Mouse (Mus musculus) forebrain, postnatal 0 days (tissue): ENCODE measurements around the gene Lgi1. TPM values are rescaled to one million over a fixed set of nuclear protein-coding genes. Genes with fewer than 3 reads are reported as not detected.

Source experiments
- ATAC-seq: fragments of 200-750 bp; cut with Nextera tagmentation; 2 replicates; pipeline ENCODE4 v1.8.0; 2017; ENCODE audit warnings: mild to moderate bottlenecking, moderate library complexity
- DNase-seq: peaks from one replicate; pipeline ENCODE4 v3.0.0-alpha.2; 2015
- H3K27ac ChIP-seq: fragments of 300-500 bp; sonication (generic); 2 replicates; pipeline ENCODE4 v1.5.1; 2014; ENCODE audit warnings: low read depth, mild to moderate bottlenecking, antibody characterized with exemption, low read length, moderate library complexity, mixed read lengths
- H3K27me3 ChIP-seq: fragments of 300-500 bp; sonication (generic); 2 replicates; pipeline ENCODE4 v1.6.1; 2014; ENCODE audit warnings: mild to moderate bottlenecking, low read length, mixed read lengths; ENCODE audit not compliant: insufficient read depth
- H3K36me3 ChIP-seq: fragments of 300-500 bp; sonication (generic); 2 replicates; pipeline ENCODE4 v1.6.1; 2014; ENCODE audit warnings: mild to moderate bottlenecking, moderate library complexity; ENCODE audit not compliant: insufficient read depth
- H3K4me1 ChIP-seq: fragments of 300-500 bp; sonication (generic); 2 replicates; pipeline ENCODE4 v1.6.1; 2014; ENCODE audit warnings: antibody characterized with exemption; ENCODE audit not compliant: insufficient read depth
- H3K4me2 ChIP-seq: fragments of 300-500 bp; sonication (generic); 2 replicates; pipeline ENCODE4 v1.6.1; 2014; ENCODE audit warnings: low read depth, mild to moderate bottlenecking, moderate library complexity
- H3K4me3 ChIP-seq: fragments of 300-500 bp; sonication (generic); 2 replicates; pipeline ENCODE4 v1.5.1; 2014; ENCODE audit warnings: low read depth, low read length, mixed read lengths
- H3K9ac ChIP-seq: fragments of 300-500 bp; sonication (generic); 2 replicates; pipeline ENCODE4 v1.6.1; 2014; ENCODE audit warnings: mild to moderate bottlenecking
- H3K9me3 ChIP-seq: fragments of 300-500 bp; sonication (generic); 2 replicates; pipeline ENCODE4 v1.6.1; 2016; ENCODE audit warnings: low read length
- CTCF ChIP-seq: sonication (generic); IDR thresholded peaks from 2 replicates; pipeline ENCODE4 v1.5.1; 2016; ENCODE audit warnings: antibody characterized with exemption, control low read depth, low read depth
- WGBS: fragments of 180-500 bp; shearing (Covaris S2); extraction: QIAGEN DNeasy Blood & Tissue Kit; methylation state at CpG from one replicate; pipeline ENCODE4 v1.1.7; 2014; 5-methylcytosine and 5-hydroxymethylcytosine counted together
- polyA plus RNA-seq: library from polyadenylated mRNA; unstranded; fragments of >200 nt; fragmentation: Nextera tagmentation; extraction: Ambion mirVana; gene quantifications from 2 replicates; pipeline ENCODE4 v1.2.1, GENCODE M21; 2015
- total RNA-seq: library from RNA; depleted of rRNA; stranded (reverse); fragments of >200 nt; gene quantifications from 2 replicates; pipeline ENCODE4 v1.2.3, GENCODE M21; 2014; rRNA removed

Gene Lgi1
- total and polyA plus RNA-seq, 2 experiments from 2014 or later: 20.3 to 25.7 TPM

GRCm38 (mm10) chr19:38351728-38352127, 87.4 kb downstream of the Lgi1 start:
- Histone ChIP-seq H3K27me3 (no peaks in the 10 kb centered on the region), H3K27ac (no peak overlapping the region), H3K9me3 (no peaks in the 10 kb centered on the region), H3K4me1 (no peaks in the 10 kb centered on the region), H3K4me3 (no peak overlapping the region), H3K4me2 (no peak overlapping the region), H3K9ac (no peak overlapping the region), H3K36me3 (no peaks in the 10 kb centered on the region)
- 90% methylated on average over 3 of the region's 3 CpGs for WGBS
- no peak for DNase-seq
- no peak for ATAC-seq
- TF ChIP-seq CTCF: no peak

GRCm38 (mm10) chr19:38352495-38353130, 88.3 kb downstream of the Lgi1 start:
- Histone ChIP-seq H3K27ac (no peak overlapping the region), H3K9me3 (no peaks in the 10 kb centered on the region), H3K9ac (no peak overlapping the region), H3K27me3 (no peaks in the 10 kb centered on the region), H3K4me3 (no peak overlapping the region), H3K36me3 (no peaks in the 10 kb centered on the region), H3K4me1 (no peaks in the 10 kb centered on the region), H3K4me2 (no peak overlapping the region)
- WGBS: 42% methylated on average over 6 of the region's 6 CpGs
- ATAC-seq: peak; percentile 74
- peak; percentile 86 for TF ChIP-seq CTCF
- DNase-seq: peak; percentile 88

GRCm38 (mm10) chr19:38354279-38354678, 89.9 kb downstream of the Lgi1 start:
- ATAC-seq (no peak), DNase-seq (no peak)
- Histone ChIP-seq H3K9ac (no peak overlapping the region), H3K27me3 (no peaks in the 10 kb centered on the region), H3K4me2 (no peak overlapping the region), H3K4me3 (no peak overlapping the region), H3K36me3 (no peaks in the 10 kb centered on the region), H3K27ac (no peak overlapping the region), H3K4me1 (no peaks in the 10 kb centered on the region), H3K9me3 (no peaks in the 10 kb centered on the region)
- WGBS: 72% methylated on average over 1 of the region's 1 CpGs
- no peak for TF ChIP-seq CTCF

- TF ChIP-seq CTCF: no peak; the same call in 1 of the 2 replicates
Observed at GRCm38 (mm10) chr19:38354819-38355360, 90.6 kb downstream of the Lgi1 start.

GRCm38 (mm10) chr19:38356211-38356828, 92.0 kb downstream of the Lgi1 start:
- H3K4me2 ChIP-seq: no peak overlapping the region
- H3K9ac ChIP-seq: no peak overlapping the region
- no peak overlapping the region for H3K27ac ChIP-seq
- H3K4me1 ChIP-seq: no peaks in the 10 kb centered on the region
- no peak overlapping the region for H3K4me3 ChIP-seq
- TF ChIP-seq CTCF: no peak
- ATAC-seq: no peak
- no peak for DNase-seq
- H3K36me3 ChIP-seq: no peaks in the 10 kb centered on the region
- 62% methylated on average over 8 of the region's 8 CpGs for WGBS
- H3K27me3 ChIP-seq: no peaks in the 10 kb centered on the region
- no peaks in the 10 kb centered on the region for H3K9me3 ChIP-seq

More at GRCm38 (mm10) chr19:38354819-38355360, 90.6 kb downstream of the Lgi1 start:
- DNase-seq (no peak), ATAC-seq (no peak)
- H3K27me3 ChIP-seq: no peaks in the 10 kb centered on the region
- H3K4me1 ChIP-seq: no peaks in the 10 kb centered on the region
- H3K4me3 ChIP-seq: no peak overlapping the region
- no peak overlapping the region for H3K9ac ChIP-seq
- 74% methylated on average over 10 of the region's 10 CpGs for WGBS
- H3K9me3 ChIP-seq: no peaks in the 10 kb centered on the region
- H3K4me2 ChIP-seq: no peak overlapping the region
- no peaks in the 10 kb centered on the region for H3K36me3 ChIP-seq
- no peak overlapping the region for H3K27ac ChIP-seq

GRCm38 (mm10) chr19:38357956-38358623, 93.8 kb downstream of the Lgi1 start:
- TF ChIP-seq CTCF: no peak
- no peaks in the 10 kb centered on the region for H3K27me3 ChIP-seq
- H3K27ac ChIP-seq: no peak overlapping the region
- no peaks in the 10 kb centered on the region for H3K4me1 ChIP-seq
- no peaks in the 10 kb centered on the region for H3K9me3 ChIP-seq
- no peak overlapping the region for H3K4me2 ChIP-seq
- DNase-seq (no peak), ATAC-seq (no peak)
- no peak overlapping the region for H3K9ac ChIP-seq
- no peak overlapping the region for H3K4me3 ChIP-seq
- no peaks in the 10 kb centered on the region for H3K36me3 ChIP-seq
- 79% methylated on average over 9 of the region's 9 CpGs for WGBS

GRCm38 (mm10) chr19:38359287-38359686, 95.0 kb downstream of the Lgi1 start:
- ATAC-seq (no peak), DNase-seq (no peak)
- 72% methylated on average over 1 of the region's 1 CpGs for WGBS
- no peak overlapping the region for H3K27ac ChIP-seq
- H3K27me3 ChIP-seq: no peaks in the 10 kb centered on the region
- no peaks in the 10 kb centered on the region for H3K36me3 ChIP-seq
- no peak overlapping the region for H3K4me3 ChIP-seq
- no peak for TF ChIP-seq CTCF
- H3K9me3 ChIP-seq: no peaks in the 10 kb centered on the region
- H3K4me1 ChIP-seq: no peaks in the 10 kb centered on the region
- H3K9ac ChIP-seq: no peak overlapping the region
- H3K4me2 ChIP-seq: no peak overlapping the region

Other genes with a start within 250 kb of the Lgi1 start
- gene Myof, start 221.0 kb upstream of the Lgi1 start, total RNA-seq: 4.8 and 5.1 TPM in 2 replicates
- 1.4 and 1.5 TPM in 2 replicates for gene Myof, start 221.0 kb upstream of the Lgi1 start, polyA plus RNA-seq
- 2.5 and 3.9 TPM in 2 replicates for gene Cep55, start 209.5 kb upstream of the Lgi1 start, total RNA-seq
- gene Cep55, start 209.5 kb upstream of the Lgi1 start, polyA plus RNA-seq: 2.3 and 2.7 TPM in 2 replicates
- gene Ffar4, start 167.5 kb upstream of the Lgi1 start, total RNA-seq: 0.54 and 0.95 TPM in 2 replicates
- gene Ffar4, start 167.5 kb upstream of the Lgi1 start, polyA plus RNA-seq: 0.15 and 0.20 TPM in 2 replicates
- gene Rbp4, start 139.3 kb upstream of the Lgi1 start, total RNA-seq: 0.48 and 1.2 TPM in 2 replicates
- 3.9 and 4.4 TPM in 2 replicates for gene Rbp4, start 139.3 kb upstream of the Lgi1 start, polyA plus RNA-seq
- gene Pde6c, start 131.8 kb upstream of the Lgi1 start, total RNA-seq: 0.08 TPM in 1 of 2 replicates, not detected in the other
- gene Pde6c, start 131.8 kb upstream of the Lgi1 start, polyA plus RNA-seq: 0.11 TPM in 1 of 2 replicates, not detected in the other
- gene Fra10ac1, start 40.4 kb upstream of the Lgi1 start, total RNA-seq: 10.6 and 13.0 TPM in 2 replicates
- gene Fra10ac1, start 40.4 kb upstream of the Lgi1 start, polyA plus RNA-seq: 32.6 and 36.1 TPM in 2 replicates
- 2.8 and 3.2 TPM in 2 replicates for gene Slc35g1, start 131.4 kb downstream of the Lgi1 start, total RNA-seq
- 0.86 and 1.3 TPM in 2 replicates for gene Slc35g1, start 131.4 kb downstream of the Lgi1 start, polyA plus RNA-seq
- 6.4 and 11.1 TPM in 2 replicates for gene Plce1, start 216.6 kb downstream of the Lgi1 start, total RNA-seq
- gene Plce1, start 216.6 kb downstream of the Lgi1 start, polyA plus RNA-seq: 1.3 and 2.8 TPM in 2 replicates